Mouse (Mus musculus) liver, postnatal 0 days (tissue): ENCODE measurements around the gene Ap1s2. TPM values are rescaled to one million over a fixed set of nuclear protein-coding genes. Genes with fewer than 3 reads are reported as not detected.

Experiments
- ATAC-seq: fragments of 200-750 bp; cut with Nextera tagmentation; 2 replicates; pipeline ENCODE4 v1.8.0; 2017; ENCODE audit warnings: mild to moderate bottlenecking, moderate library complexity
- DNase-seq: peaks from one replicate; pipeline ENCODE4 v3.0.0-alpha.2; 2016
- H3K27ac ChIP-seq: fragments of 300-500 bp; sonication (generic); 2 replicates; pipeline ENCODE4 v1.5.1; 2014; ENCODE audit warnings: antibody characterized with exemption, moderate library complexity, mild to moderate bottlenecking, low read depth
- H3K27me3 ChIP-seq: fragments of 300-500 bp; sonication (generic); 2 replicates; pipeline ENCODE4 v1.6.1; 2014; ENCODE audit warnings: low read length, control low read depth, mixed read lengths; ENCODE audit not compliant: insufficient read depth
- H3K36me3 ChIP-seq: fragments of 300-500 bp; sonication (generic); replicated peaks from 2 replicates; pipeline ENCODE4 v1.6.1; 2014; ENCODE audit warnings: mild to moderate bottlenecking, control low read depth, low read length, moderate library complexity, mixed read lengths; ENCODE audit not compliant: insufficient read depth
- H3K4me1 ChIP-seq: fragments of 300-500 bp; sonication (generic); 2 replicates; pipeline ENCODE4 v1.6.1; 2014; ENCODE audit warnings: antibody characterized with exemption, mild to moderate bottlenecking, control low read depth; ENCODE audit not compliant: insufficient read depth
- H3K4me2 ChIP-seq: fragments of 300-500 bp; sonication (generic); 2 replicates; pipeline ENCODE4 v1.6.1; 2014; ENCODE audit warnings: low read depth, mild to moderate bottlenecking, low read length, moderate library complexity, mixed read lengths
- H3K4me3 ChIP-seq: fragments of 300-500 bp; sonication (generic); 2 replicates; pipeline ENCODE4 v1.5.1; 2014; ENCODE audit warnings: low read depth, low read length
- H3K9ac ChIP-seq: fragments of 300-500 bp; sonication (generic); replicated peaks from 2 replicates; pipeline ENCODE4 v1.6.1; 2014; ENCODE audit warnings: mild to moderate bottlenecking, moderate library complexity
- H3K9me3 ChIP-seq: fragments of 300-500 bp; sonication (generic); 2 replicates; pipeline ENCODE4 v1.6.1; 2016; ENCODE audit warnings: mild to moderate bottlenecking, control low read depth, low read length, mixed read lengths
- CTCF ChIP-seq: sonication (generic); IDR thresholded peaks from 2 replicates; pipeline ENCODE4 v1.5.1; 2016; ENCODE audit warnings: antibody characterized with exemption, low read depth
- EP300 ChIP-seq: IDR thresholded peaks from 2 replicates; pipeline ENCODE4 v1.6.1; 2016; ENCODE audit warnings: antibody characterized with exemption, low read depth, mild to moderate bottlenecking
- WGBS: fragments of 180-500 bp; shearing (Covaris S2); extraction: QIAGEN DNeasy Blood & Tissue Kit; methylation state at CpG from one replicate; pipeline ENCODE4 v1.1.7; 2014; ENCODE audit not compliant: insufficient replicate concordance; 5-methylcytosine and 5-hydroxymethylcytosine counted together
- polyA plus RNA-seq: library from polyadenylated mRNA; unstranded; fragments of >200 nt; fragmentation: Nextera tagmentation; extraction: Ambion mirVana; gene quantifications from 2 replicates; pipeline ENCODE4 v1.2.1, GENCODE M21; 2015

The Ap1s2 gene
- polyA plus RNA-seq, 1 experiment from 2014 or later = 4.9 TPM

DNA sequence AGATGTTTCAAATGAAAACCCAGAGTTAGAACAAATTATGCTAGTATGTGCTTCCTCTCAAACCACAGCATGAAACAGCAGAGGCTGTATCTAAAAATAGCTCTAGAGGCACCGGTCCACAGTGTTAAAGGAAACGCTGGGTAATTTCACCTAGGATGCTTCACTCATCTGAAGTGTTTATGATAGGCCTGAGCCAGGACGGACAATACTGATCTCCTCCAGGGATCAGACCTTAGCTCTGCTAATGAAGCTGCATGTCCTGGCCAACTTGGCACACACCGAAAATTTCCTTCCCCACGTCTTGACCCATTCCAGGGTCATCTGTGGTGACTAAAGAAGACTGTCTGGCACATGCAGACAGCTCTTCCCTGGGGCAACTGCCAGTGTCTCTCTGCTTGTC is 29.4 kb upstream of the Ap1s2 start:
- no peaks in the 10 kb centered on the region for H3K9me3 ChIP-seq
- DNase-seq (no peak), ATAC-seq (no peak)
- no peak overlapping the region for H3K4me2 ChIP-seq
- no peak overlapping the region for H3K4me3 ChIP-seq
- WGBS = 40% methylated on average over 5 of the region's 5 CpGs
- H3K27ac ChIP-seq = no peak overlapping the region
- no peaks in the 10 kb centered on the region for H3K36me3 ChIP-seq
- no peaks in the 10 kb centered on the region for H3K27me3 ChIP-seq
- TF ChIP-seq EP300 = no peak
- no peak for TF ChIP-seq CTCF
- H3K4me1 ChIP-seq = no peaks in the 10 kb centered on the region
- H3K9ac ChIP-seq = no peak overlapping the region

DNA sequence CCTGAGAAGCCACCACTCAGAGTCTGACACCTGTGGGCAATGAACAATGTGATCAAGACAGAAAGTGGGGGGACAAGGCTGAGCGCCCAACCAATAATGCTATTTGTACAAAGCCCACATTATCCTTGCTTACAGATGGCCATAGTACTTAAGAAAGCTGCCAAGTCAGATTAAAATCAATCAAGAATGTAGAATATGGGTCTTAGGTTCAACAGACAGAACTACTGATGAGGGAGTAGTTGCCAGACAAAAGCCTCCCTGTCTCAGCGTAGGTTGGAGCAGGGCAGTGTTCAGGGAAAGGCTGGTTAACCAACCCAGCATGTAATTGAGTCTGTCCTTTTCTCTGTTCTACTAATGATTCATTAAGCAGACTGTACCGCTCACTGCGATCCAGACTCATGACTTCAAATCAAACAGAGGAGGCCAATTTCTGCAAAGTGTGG is 23.3 kb upstream of the Ap1s2 start:
- Histone ChIP-seq H3K4me3 (no peak overlapping the region), H3K27ac (no peak overlapping the region), H3K9me3 (no peaks in the 10 kb centered on the region), H3K9ac (no peak overlapping the region), H3K4me1 (no peaks in the 10 kb centered on the region), H3K36me3 (no peaks in the 10 kb centered on the region), H3K27me3 (no peaks in the 10 kb centered on the region), H3K4me2 (no peak overlapping the region)
- 84% methylated on average over 4 of the region's 4 CpGs for WGBS
- no peak for TF ChIP-seq CTCF
- TF ChIP-seq EP300 = no peak
- ATAC-seq (no peak), DNase-seq (no peak)

DNA sequence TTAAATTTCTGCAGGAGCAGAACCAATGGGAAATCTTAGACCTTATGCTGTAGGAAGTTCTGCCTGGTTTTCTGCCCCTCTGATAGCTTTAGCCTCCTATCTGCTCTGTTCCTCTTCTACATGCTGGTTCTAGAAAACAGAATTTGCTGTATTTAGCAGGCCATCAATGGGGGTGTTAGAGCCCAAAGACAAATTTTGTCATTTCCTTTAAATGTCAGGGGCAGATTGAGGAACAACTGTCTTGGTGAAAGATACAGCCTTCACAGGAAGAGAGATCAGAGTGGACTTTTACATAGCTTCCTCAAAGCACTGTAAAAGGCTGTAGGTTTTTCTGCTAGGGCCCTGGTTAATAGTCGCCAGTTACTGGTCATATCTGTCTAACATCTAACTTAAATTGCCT is 11.5 kb upstream of the Ap1s2 start:
- DNase-seq = no peak
- WGBS = 28% methylated on average over 1 of the region's 1 CpGs
- Histone ChIP-seq H3K9ac (no peak overlapping the region), H3K4me3 (no peak overlapping the region), H3K36me3 (no peaks in the 10 kb centered on the region), H3K27ac (no peak overlapping the region), H3K9me3 (no peaks in the 10 kb centered on the region), H3K4me2 (no peak overlapping the region), H3K4me1 (no peaks in the 10 kb centered on the region), H3K27me3 (no peaks in the 10 kb centered on the region)
- ATAC-seq = no peak
- TF ChIP-seq EP300 (no peak), CTCF (no peak)

DNA sequence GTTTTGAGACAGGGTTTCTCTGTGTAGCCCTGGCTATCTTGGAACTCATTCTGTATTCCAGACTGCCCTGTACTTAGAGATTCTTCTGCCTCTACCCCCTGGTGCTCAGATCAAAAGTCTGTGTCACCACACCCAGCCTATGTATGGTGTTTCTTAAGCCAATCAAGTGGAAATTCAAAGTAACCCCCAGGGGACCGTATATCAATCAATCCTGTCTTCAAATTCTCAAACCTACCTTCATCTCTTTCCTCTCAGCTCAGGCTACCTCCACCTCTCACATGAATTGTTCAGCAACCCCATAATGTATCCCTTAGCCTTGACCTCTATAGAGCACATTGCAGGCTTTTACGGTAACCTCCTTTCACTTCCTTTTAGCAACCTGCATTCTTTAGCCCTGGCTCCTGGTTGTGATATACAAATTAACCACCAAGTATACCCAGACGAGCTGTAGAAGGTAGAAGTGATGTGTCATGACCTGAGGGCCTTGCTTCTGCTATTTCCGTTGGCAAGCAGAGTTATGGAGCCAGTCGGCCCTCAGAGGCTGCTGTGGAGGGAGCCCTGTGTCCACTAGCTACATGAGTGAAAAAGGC is 9.3 kb upstream of the Ap1s2 start:
- Histone ChIP-seq H3K27ac (no peak overlapping the region), H3K36me3 (no peaks in the 10 kb centered on the region), H3K4me1 (no peaks in the 10 kb centered on the region), H3K9me3 (no peaks in the 10 kb centered on the region), H3K4me3 (no peak overlapping the region), H3K9ac (no peak overlapping the region), H3K27me3 (no peaks in the 10 kb centered on the region; the same call in 1 of the 2 replicates), H3K4me2 (no peak overlapping the region)
- no peak for ATAC-seq
- TF ChIP-seq CTCF (no peak), EP300 (no peak)
- DNase-seq = no peak
- 50% methylated on average over 5 of the region's 5 CpGs for WGBS

DNA sequence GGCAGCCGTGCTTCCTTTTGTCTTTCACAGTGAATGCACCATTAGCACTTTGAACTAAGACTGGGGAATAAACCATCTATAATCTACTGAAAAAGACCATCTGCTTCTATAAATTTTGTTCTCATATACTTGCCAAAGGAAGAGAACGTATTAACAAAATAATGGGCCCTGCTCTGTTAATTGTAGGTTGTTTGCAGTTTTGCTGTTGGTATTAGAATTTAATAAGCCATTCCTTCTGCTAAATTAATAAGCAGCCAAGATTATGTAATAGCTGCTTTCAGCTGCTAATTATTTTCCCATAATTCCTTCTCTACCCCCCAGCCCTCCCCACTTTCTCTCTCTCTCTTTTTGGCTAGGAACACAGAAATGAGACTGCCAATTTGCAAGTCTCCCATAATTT is 2.0 kb upstream of the Ap1s2 start:
- DNase-seq (no peak), ATAC-seq (no peak)
- no peak overlapping the region for H3K9ac ChIP-seq
- peaks cover 12% of the 10 kb centered on the region; the same call in 1 of the 2 replicates for H3K27me3 ChIP-seq
- no peak overlapping the region for H3K27ac ChIP-seq
- no peaks in the 10 kb centered on the region for H3K9me3 ChIP-seq
- no peak overlapping the region for H3K4me3 ChIP-seq
- no peaks in the 10 kb centered on the region for H3K36me3 ChIP-seq
- no peak overlapping the region for H3K4me2 ChIP-seq
- TF ChIP-seq EP300 (no peak), CTCF (no peak)
- WGBS = 77% methylated on average over 2 of the region's 2 CpGs
- no peaks in the 10 kb centered on the region for H3K4me1 ChIP-seq

DNA sequence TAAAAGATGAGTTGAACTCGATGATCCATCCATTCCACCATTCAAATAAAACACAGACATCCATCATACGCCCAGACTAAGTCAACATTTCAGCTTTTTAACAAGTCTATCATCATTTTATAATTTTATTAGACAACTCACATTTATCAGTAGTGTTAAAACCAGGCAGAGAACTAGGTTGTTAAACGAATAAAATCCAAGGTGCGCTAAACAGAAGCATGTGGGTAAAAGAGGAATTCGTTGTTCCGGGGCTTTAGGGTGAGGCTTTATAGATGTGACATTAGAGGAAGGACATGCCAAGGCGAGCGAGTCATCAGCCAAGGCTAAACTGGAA is 847 bp upstream of the Ap1s2 start:
- Histone ChIP-seq H3K4me1 (no peaks in the 10 kb centered on the region), H3K9ac (peak overlapping the region; percentile 69), H3K4me3 (peak overlapping the region; percentile 69), H3K36me3 (no peaks in the 10 kb centered on the region), H3K4me2 (peak overlapping the region; percentile 86), H3K9me3 (no peaks in the 10 kb centered on the region), H3K27ac (peak overlapping the region; percentile 75), H3K27me3 (peaks cover 12% of the 10 kb centered on the region; the same call in 1 of the 2 replicates)
- DNase-seq (no peak), ATAC-seq (no peak)
- WGBS = 27% methylated on average over 8 of the region's 8 CpGs
- no peak for TF ChIP-seq CTCF
- no peak for TF ChIP-seq EP300
